Mouse (Mus musculus): ENCODE results near the gene Prkg1.
"Not testable (repeated sequence)": the region's sequence is repeated elsewhere in the genome, so short reads cannot be mapped to it uniquely, and the experiment has no call there.

Gene Prkg1

DNA sequence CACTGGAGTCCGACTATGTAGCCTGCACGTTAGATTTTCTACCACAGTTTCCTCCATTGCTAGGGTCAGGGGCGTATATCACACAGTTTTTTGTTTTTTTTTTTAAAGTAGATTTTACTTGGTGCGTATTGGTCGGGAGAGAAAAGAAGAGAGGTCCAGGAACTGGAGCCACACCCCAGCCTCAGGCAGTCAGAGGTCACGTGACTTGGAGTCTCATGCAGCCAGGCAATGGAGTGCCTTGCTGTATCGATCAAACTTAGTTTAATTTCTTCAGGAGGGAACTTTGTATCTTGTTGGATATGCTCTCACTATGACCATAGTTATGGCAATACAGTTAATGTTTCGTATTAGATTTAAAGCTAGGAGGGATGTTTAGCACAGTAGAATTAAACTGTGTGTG lies 1212.6 kb downstream of the Prkg1 start:
- peak; percentile 15 for DNase-seq

DNA sequence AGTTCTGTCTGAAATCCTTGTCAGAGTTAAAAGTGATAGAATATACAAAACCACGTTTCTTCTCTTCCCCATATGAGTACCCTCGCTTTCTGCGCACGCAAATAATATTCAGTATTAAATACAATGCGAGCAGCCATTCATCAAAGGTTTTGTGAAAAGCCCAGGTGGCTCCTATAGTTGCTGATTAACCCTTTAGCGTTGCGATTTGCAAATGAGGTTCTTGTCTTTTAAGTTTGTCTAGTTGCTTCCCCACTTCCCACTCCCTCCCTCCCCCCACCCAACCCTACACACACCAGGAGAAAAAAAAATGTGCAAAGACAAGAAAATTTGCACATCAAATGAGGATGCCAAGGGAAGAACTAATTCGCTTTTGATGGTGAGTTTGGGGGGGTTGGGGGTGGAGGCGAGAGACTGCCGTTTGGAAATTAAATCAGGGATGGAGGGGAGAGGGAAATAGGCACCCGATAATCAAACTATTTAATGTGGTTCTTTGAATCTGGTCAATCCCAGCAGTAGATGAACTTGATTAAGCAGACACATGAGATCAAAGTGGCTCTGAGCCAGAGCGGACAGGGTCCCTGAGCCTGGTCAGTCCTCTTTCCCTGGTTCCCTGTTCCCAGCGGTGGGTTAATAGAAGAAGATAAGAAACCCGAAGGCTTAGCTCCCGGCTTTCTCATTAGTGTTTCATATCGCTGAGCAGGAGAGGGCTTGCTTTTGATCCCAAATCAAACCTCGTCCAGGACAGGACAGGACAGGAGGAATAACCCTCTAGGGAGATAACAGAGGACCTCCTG lies 1214.8 kb downstream of the Prkg1 start:
- DNase-seq = no peak

DNA sequence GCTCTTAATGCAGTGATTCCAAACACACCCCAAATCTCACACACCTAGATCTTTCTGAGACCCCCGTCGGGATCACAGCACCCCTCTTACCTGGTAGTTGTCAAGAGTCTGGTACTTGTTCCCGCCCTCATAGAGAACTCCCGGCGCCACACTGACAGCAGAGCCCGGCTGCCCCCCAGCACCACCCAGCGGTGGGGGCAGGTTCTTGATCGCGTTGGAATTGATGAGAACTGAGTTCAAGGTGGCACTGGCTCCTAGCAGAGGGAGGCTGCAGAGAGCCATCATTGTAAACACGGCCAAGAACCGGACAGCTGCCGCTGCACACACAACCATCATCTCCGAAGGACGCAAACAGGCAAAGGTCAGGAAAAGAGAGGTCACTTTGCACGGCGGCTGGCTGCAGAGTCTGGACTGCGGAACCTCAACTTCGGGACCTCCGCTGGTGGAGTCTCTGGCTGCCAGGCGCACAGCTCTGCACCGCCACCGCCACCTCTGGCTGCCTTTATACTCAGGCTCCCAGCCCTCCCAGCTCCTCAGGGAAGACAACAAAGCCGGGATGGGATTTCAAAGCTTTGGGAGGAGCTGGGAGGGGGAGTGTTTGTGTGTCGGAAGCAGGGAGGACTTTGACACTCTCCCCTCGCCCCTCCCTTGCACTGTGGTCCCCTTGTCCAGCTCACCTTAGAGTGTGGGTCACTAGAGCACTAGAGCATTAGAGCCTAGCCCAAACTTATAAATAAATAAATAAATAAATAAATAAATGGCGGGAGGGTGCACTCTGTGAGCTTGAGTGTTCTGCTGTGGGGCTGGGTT lies 1215.6 kb downstream of the Prkg1 start, which contains the start of gene Dkk1:
TSS of gene Dkk1 (minus strand) at position 622 of the 810 bp plus-strand sequence.
- DNase-seq = peak; percentile 11

DNA sequence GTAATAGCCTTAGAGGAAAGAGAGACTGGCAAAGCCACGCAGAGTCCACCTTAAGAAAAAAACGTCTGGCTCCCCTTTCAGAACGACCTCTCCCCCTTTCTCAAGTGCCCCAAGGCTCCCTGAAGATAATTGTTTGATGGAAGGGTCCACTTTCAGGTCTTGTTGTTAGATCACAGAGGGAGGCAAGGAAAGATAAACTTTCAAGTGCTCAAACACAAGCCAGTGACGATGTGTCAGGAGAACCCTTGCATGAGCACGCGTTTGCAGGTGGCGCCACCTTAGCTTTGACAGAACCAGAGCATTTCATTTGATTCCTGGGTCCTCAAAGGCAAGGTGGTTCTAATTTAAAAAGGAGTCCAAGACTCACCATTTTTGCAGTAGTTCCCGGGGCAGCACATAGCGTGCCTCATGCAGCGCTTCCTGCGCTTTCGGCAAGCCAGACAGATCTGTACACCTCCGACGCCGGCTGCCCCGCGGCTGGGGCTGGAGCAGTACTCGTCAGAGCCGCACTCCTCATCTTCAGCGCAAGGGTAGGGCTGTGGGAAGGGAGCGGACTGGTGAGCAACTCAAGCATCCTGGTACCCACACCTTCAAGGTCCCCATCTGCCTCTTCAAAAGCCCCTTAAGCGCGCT lies 1216.3 kb downstream of the Prkg1 start:
- no peak for DNase-seq

DNA sequence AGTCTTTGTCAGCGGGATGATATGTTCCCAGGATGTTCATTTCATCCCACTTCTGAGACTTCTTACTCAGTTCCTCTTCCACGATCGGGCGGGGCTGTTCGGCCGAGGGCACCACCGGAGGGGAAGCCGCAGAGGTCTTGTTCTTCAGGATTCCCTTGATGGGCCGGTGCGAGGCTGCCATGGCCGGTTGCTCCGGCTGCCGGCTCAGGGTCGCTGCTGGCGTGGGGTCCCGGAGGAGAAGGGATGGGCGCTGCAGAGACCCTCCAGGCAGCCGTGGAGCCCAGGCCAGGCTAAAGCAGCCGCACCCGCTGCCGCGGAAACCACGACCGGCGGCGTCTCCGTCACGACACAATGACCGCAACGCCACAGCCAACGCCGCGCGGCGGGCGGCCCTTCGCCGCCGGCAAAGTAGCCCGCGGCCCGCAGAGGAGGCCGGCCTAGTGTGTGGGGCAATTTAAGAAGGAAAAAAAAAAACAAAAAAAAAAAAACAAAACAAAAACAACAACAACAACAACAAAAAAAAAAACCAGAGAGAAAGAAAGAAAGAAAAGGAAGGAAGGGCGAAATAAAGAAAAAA lies 1225.4 kb downstream of the Prkg1 start:
- not testable (repeated sequence) for DNase-seq

DNA sequence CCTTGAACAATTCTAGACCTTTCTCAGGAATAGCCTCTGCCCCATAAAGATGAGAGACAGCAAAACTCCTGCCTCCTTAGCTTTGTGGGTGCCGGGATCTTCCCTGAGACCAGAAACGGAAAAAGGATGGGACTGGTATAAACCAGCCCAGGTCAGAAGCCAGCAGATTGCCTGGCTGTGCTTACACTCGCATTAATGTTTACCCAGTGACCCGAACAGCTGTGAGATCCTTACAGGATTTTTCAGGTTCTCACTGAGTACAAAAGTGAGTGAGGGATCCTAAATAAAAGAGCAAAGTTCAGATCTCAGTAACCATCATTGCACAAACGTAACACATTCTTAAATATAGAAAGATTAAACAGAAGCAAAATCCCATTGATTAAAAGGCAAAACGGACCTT lies 1248.1 kb downstream of the Prkg1 start:
- no peak for DNase-seq

All from thymus, postnatal 14 days (tissue).